Mouse (Mus musculus) ES-Bruce4 (cell line): ENCODE measurements around the gene Umad1. TPM values are rescaled to one million over a fixed set of nuclear protein-coding genes. Genes with fewer than 3 reads are reported as not detected.

ENCODE experiments used
- H3K27ac ChIP-seq: 2 replicates; pipeline ENCODE4 v1.5.1; 2012; ENCODE audit warnings: low read length, inconsistent platforms; ENCODE audit not compliant: insufficient read depth
- H3K27me3 ChIP-seq: 2 replicates; pipeline ENCODE4 v1.6.1; 2012; ENCODE audit warnings: mild to moderate bottlenecking, low read length, inconsistent platforms; ENCODE audit not compliant: control insufficient read depth, poor library complexity, insufficient read depth, severe bottlenecking
- H3K36me3 ChIP-seq: 2 replicates; pipeline ENCODE4 v1.6.1; 2012; ENCODE audit warnings: inconsistent platforms, mild to moderate bottlenecking, low read length, moderate library complexity; ENCODE audit not compliant: control insufficient read depth, poor library complexity, insufficient read depth, severe bottlenecking
- H3K4me1 ChIP-seq: one replicate; pipeline ENCODE4 v1.8.1; 2011; ENCODE audit warnings: low read length; ENCODE audit not compliant: control insufficient read depth, insufficient read depth
- H3K4me3 ChIP-seq: 2 replicates; pipeline ENCODE4 v1.5.1; 2011; ENCODE audit warnings: low read depth, mild to moderate bottlenecking, low read length
- H3K9ac ChIP-seq: 2 replicates; pipeline ENCODE4 v1.6.1; 2012; ENCODE audit warnings: low read depth, mild to moderate bottlenecking, inconsistent platforms; ENCODE audit not compliant: poor library complexity, severe bottlenecking
- H3K9me3 ChIP-seq: replicated peaks from 2 replicates; pipeline ENCODE4 v1.6.1; 2012; ENCODE audit warnings: mild to moderate bottlenecking, low read length, inconsistent platforms; ENCODE audit not compliant: control insufficient read depth, poor library complexity, insufficient read depth, severe bottlenecking
- CTCF ChIP-seq: IDR thresholded peaks from one replicate; pipeline ENCODE4 v1.8.1; 2011; ENCODE audit warnings: low read depth, low read length
- EP300 ChIP-seq: IDR thresholded peaks from 2 replicates; pipeline ENCODE4 v1.6.1; 2011; ENCODE audit warnings: low read depth, low read length; ENCODE audit not compliant: insufficient read depth
- POLR2A ChIP-seq: IDR thresholded peaks from one replicate; pipeline ENCODE4 v1.8.1; 2011; ENCODE audit warnings: low read length; ENCODE audit not compliant: insufficient read depth
- polyA plus RNA-seq: library from polyadenylated mRNA; stranded (reverse); fragments of >200 nt; gene quantifications from 2 replicates; pipeline ENCODE4 v1.2.4, GENCODE M21; 2011; ENCODE audit warnings: low read depth; ENCODE audit not compliant: missing spikeins, insufficient read depth, insufficient read length

Umad1 gene
- polyA plus RNA-seq, 1 experiment: 2.5 TPM

DNA sequence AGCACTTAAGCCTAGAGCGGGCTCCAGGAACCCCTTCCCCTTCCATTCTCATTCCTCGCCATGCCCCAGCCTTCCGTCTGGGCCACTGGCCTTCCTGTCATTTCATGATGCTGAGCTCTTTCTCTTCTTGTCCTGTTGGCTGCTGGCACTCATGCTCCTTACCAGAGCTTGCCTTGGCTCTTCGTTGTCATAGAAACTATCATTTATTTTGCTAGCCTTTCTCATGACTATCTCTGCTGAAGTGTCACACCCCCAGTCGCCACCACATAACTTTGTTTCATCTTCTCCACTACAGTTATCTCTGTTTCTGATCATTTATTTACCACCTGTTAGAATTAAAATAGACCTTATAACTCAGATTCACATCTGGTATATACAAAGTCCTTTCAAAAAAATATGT, 117.3 kb downstream of the Umad1 start:
- H3K27ac ChIP-seq: no peak overlapping the region
- H3K4me1 ChIP-seq: no peaks in the 10 kb centered on the region
- TF ChIP-seq CTCF: no peak
- TF ChIP-seq EP300: no peak
- no peak for TF ChIP-seq POLR2A
- H3K4me3 ChIP-seq: no peak overlapping the region
- no peak overlapping the region for H3K9ac ChIP-seq
- no peaks in the 10 kb centered on the region for H3K36me3 ChIP-seq
- H3K9me3 ChIP-seq: no peaks in the 10 kb centered on the region
- H3K27me3 ChIP-seq: no peaks in the 10 kb centered on the region

DNA sequence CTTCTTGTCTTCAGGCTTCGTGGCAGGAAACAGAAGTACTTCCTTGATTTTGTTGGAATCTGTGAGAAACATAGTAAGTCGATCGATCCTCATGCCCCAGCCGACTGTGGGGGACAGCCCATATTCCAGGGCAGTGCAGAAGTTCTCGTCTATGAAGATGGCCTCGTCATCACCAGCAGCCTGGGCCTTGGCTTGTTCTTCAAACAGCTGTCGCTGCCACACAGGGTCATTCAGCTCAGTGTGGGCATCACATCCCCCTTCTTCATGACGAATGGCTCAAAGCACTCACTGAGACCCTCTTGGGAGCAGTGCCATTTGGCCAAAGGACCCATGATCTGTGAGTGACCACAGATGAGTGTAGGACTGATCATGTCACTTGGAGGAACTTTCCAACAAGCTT, 118.6 kb downstream of the Umad1 start:
- no peaks in the 10 kb centered on the region for H3K4me1 ChIP-seq
- no peak overlapping the region for H3K4me3 ChIP-seq
- H3K36me3 ChIP-seq: no peaks in the 10 kb centered on the region
- H3K27me3 ChIP-seq: no peaks in the 10 kb centered on the region
- H3K9me3 ChIP-seq: no peaks in the 10 kb centered on the region
- H3K27ac ChIP-seq: no peak overlapping the region
- TF ChIP-seq EP300 (no peak), POLR2A (no peak), CTCF (no peak)
- H3K9ac ChIP-seq: no peak overlapping the region

DNA sequence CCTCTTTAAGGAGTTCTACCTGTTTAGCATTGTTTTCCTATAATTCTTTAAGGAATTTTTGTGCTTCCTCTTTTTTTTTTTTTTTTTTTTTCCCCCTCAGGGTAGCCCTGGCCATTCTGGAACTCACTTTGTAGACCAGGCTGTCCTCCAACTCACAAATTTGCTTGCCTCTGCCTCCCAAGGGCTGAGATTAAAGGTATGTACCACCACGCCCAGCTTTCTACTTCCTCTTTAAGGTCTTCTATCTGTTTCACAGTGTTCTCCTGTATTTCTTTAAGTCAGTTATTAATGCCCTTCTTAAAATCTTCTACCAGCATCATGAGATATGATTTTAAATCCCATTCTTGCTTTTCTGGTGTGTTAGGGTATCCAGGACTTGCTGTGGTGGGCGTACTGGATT, 130.2 kb downstream of the Umad1 start:
- no peaks in the 10 kb centered on the region for H3K4me1 ChIP-seq
- H3K27me3 ChIP-seq: no peaks in the 10 kb centered on the region
- H3K9ac ChIP-seq: no peak overlapping the region
- TF ChIP-seq CTCF (no peak), EP300 (no peak), POLR2A (no peak)
- H3K36me3 ChIP-seq: no peaks in the 10 kb centered on the region
- no peaks in the 10 kb centered on the region for H3K9me3 ChIP-seq
- H3K27ac ChIP-seq: no peak overlapping the region
- no peak overlapping the region for H3K4me3 ChIP-seq

DNA sequence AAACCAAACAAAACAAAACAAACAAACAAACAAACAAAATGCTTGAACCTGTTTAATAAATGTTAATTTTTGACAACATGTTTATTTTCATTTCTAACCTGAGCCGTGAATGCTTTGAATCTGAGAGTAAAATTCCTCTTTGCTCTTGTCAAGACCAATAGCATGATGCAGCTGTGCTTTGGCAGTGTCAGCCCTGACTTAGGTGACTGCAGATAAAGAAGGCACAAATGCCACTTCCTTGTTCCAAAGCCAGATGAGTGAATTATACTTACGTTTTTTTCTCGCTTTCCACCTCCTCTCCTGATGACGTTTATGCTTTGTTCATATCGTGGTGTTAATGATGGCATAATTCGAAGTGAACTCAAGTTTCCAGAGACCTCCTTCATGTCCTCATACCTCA, 131.2 kb downstream of the Umad1 start:
- H3K4me3 ChIP-seq: no peak overlapping the region
- H3K36me3 ChIP-seq: no peaks in the 10 kb centered on the region
- no peaks in the 10 kb centered on the region for H3K9me3 ChIP-seq
- H3K4me1 ChIP-seq: no peaks in the 10 kb centered on the region
- H3K9ac ChIP-seq: no peak overlapping the region
- H3K27ac ChIP-seq: no peak overlapping the region
- TF ChIP-seq EP300 (no peak), POLR2A (no peak), CTCF (no peak)
- no peaks in the 10 kb centered on the region for H3K27me3 ChIP-seq

DNA sequence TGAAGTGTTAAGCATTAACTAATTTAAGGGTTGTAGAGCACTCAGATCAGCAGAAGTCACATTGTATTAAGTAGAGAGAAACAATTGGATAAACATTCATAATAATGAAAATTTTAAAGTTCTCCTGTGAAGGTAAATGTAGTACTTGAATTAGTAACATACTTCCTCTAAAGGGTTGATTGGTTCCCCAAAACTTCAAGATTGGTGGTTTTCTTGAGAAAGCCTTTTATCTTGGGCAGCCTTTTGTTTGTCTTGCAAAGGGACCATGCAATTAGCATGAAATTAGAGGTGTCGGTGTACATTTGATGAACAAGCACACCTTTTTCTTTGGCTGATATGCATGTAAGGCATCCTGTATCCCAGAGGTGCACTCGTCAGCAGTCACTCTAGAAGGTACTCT, 131.8 kb downstream of the Umad1 start:
- H3K9ac ChIP-seq: no peak overlapping the region
- H3K27me3 ChIP-seq: no peaks in the 10 kb centered on the region
- no peaks in the 10 kb centered on the region for H3K4me1 ChIP-seq
- no peak for TF ChIP-seq EP300
- no peak for TF ChIP-seq POLR2A
- no peak for TF ChIP-seq CTCF
- H3K4me3 ChIP-seq: no peak overlapping the region
- H3K9me3 ChIP-seq: no peaks in the 10 kb centered on the region
- no peaks in the 10 kb centered on the region for H3K36me3 ChIP-seq
- H3K27ac ChIP-seq: no peak overlapping the region

DNA sequence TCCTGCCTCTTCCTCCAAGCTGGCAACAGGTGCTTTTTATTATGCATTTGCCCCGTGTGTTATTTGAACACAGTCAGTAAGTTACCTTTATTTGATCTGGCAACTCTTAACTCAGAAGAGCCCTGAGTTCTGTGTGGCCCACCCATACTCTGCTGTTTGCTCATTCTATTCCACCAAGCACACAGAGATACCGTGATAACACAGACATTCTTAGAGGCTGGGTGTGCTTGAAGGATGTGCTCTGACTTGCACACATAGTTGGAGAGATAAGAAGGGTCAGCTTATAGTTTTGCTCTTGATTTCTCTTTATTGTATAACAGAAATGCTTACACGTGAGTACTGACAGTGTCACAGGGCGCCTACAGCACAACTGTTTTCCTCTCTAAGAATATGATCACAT, 133.9 kb downstream of the Umad1 start:
- no peaks in the 10 kb centered on the region for H3K4me1 ChIP-seq
- TF ChIP-seq POLR2A: no peak
- no peak overlapping the region for H3K9ac ChIP-seq
- no peaks in the 10 kb centered on the region for H3K36me3 ChIP-seq
- no peak overlapping the region for H3K4me3 ChIP-seq
- H3K9me3 ChIP-seq: no peaks in the 10 kb centered on the region
- no peak overlapping the region for H3K27ac ChIP-seq
- H3K27me3 ChIP-seq: no peaks in the 10 kb centered on the region

DNA sequence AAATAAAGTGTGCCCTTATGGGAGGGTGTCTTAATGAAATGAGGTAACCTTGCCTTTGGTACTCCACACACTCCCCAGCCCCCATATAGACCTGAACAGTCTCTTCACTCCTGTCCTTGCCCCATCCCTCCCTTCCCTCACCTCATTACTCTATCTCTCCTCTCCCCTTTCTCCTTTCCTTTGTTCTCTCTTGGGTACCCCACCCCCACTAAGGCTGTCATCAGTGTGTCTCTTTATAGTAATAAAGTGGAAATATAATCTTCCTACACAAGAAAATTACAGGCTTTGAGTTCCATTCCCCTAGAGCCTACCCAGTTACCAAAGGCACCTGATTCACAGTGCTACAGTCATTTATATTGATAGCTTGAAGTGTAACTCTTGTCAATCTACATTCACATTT, 135.0 kb downstream of the Umad1 start:
- H3K9me3 ChIP-seq: no peaks in the 10 kb centered on the region
- no peak for TF ChIP-seq CTCF
- TF ChIP-seq EP300: no peak
- no peak for TF ChIP-seq POLR2A
- H3K9ac ChIP-seq: no peak overlapping the region
- H3K4me1 ChIP-seq: no peaks in the 10 kb centered on the region
- H3K27me3 ChIP-seq: no peaks in the 10 kb centered on the region
- no peak overlapping the region for H3K4me3 ChIP-seq
- H3K27ac ChIP-seq: no peak overlapping the region
- H3K36me3 ChIP-seq: no peaks in the 10 kb centered on the region
